Mouse (Mus musculus) spleen, adult 2 months (tissue): ENCODE results near the gene Ldb3.

ENCODE experiments used
- CTCF ChIP-seq: fragments of 200-500 bp; IDR thresholded peaks from 2 replicates; pipeline ENCODE4 v1.5.1; 2011; ENCODE audit warnings: mild to moderate bottlenecking, inconsistent platforms; ENCODE audit not compliant: insufficient read depth, insufficient read length, insufficient replicate concordance; ENCODE audit errors: extremely low read depth
- POLR2A ChIP-seq: fragments of 200-500 bp; IDR thresholded peaks from 2 replicates; pipeline ENCODE4 v1.6.1; 2011; ENCODE audit warnings: low read depth, low read length, inconsistent platforms

- TF ChIP-seq CTCF = no peak
- TF ChIP-seq POLR2A = no peak
Observed at GRCm38 (mm10) chr14:34568626-34569025, 19.9 kb downstream of the Ldb3 start.
